Mouse (Mus musculus) liver, embryonic 14.5 days (tissue): Measurements from ENCODE around the gene A030005L19Rik.
"Not testable (repeated sequence)": the region's sequence is repeated elsewhere in the genome, so short reads cannot be mapped to it uniquely, and the experiment has no call there.

Experiments
- CTCF ChIP-seq: IDR thresholded peaks from 2 replicates; pipeline ENCODE4 v1.5.1; 2016; ENCODE audit warnings: antibody characterized with exemption, low read depth, control low read depth
- EP300 ChIP-seq: IDR thresholded peaks from 2 replicates; pipeline ENCODE4 v1.6.1; 2016; ENCODE audit warnings: antibody characterized with exemption, low read depth

GRCm38 (mm10) chr1:82943295-82943694 lies 30.2 kb downstream of the A030005L19Rik start, which contains the start of gene A030003K21Rik:
- TF ChIP-seq CTCF, EP300: not testable (repeated sequence)
